Mouse (Mus musculus): ENCODE data around the gene Card19.

Gene Card19

DNA sequence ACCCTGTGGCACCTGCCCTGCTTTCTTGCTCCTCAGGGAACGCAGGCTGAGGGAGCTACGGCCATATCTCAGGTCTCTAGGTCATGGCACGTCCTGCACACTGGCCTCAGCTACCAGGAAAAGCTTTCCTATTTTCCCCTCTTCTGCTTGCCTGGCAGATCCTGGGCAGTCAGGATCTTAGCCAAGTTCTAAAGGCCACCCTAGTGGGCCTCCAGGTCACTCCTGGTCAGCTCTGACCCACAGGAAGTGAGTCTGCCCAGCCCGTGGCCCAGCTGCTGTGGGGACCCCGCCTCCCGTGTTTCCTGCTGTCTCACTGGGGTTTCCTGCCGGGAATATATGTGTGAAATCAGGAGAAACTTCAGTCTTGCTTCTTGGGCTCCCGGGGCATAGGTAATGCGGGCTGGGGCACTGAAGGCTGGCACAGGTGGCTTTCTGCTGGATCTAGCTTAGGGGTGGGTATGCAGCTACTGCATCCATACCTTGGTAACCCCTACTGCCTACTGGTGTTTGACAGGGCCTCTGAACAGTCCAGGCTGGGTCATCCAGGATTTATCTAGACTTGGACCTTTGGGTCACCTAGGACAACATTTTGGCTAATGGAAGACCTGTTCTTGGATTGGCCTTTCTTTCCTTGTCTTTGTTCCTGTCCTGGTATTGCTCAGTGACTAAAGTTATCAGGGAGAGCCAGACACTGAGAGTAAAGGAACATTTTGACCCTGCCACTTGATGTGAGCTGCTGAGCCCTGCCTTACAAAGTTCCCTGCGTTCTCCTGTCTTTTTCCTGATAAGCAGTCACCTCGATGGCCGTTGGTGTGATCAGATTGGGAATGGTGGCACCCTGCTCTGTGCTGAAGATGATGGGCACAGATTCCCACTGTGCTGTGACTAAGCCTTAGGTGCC, 25.6 kb downstream of the Card19 start:
- Histone ChIP-seq H3K4me1 (replicated peaks; ENCODE audit: low read depth, low read length) (peaks cover 27% of the 10 kb centered on the region), H3K36me3 (ENCODE audit: insufficient read depth, low read length) (peaks cover 12% of the 10 kb centered on the region), H3K4me3 (replicated peaks; ENCODE audit: low read length) (no peak overlapping the region), H3K9me3 (ENCODE audit: low read length) (no peaks in the 10 kb centered on the region), H3K27me3 (ENCODE audit: insufficient read depth, low read length) (peaks cover 32% of the 10 kb centered on the region)
- TF ChIP-seq NANOG (IDR thresholded peaks at IDR 0.05; ENCODE audit: borderline replicate concordance, low read length) = no peak
- TF ChIP-seq POU5F1 (IDR thresholded peaks at IDR 0.05; ENCODE audit: borderline replicate concordance, low read length) = no peak
- TF ChIP-seq CTCF (conservative IDR thresholded peaks at IDR 0.05; ENCODE audit: low read length) = no peak

DNA sequence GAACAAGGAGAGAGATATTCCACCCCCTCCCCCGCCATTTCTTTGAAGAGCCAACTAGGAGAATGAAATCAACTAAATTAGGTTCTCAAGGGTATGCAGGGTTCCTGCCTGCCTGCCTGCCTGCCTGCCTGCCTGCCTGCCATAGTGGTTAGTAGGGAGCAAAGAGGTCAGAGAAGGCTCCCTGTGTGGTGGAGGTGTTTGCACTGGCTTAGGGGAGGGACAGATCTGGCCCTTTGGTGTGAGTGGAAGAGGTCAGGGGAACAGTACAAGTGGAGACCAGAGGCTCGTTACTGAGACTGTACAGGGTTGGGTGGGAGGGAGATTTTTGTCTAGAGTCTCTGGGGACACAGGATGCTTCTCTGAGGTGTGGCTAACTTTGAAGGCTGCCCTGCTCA, 26.9 kb downstream of the Card19 start:
- peaks cover 38% of the 10 kb centered on the region for H3K27me3 ChIP-seq (ENCODE audit: insufficient read depth, low read length)
- H3K4me1 ChIP-seq (replicated peaks; ENCODE audit: low read depth, low read length) = peaks cover 29% of the 10 kb centered on the region
- peak overlapping the region; percentile 93 for H3K4me3 ChIP-seq (replicated peaks; ENCODE audit: low read length)
- no peak for TF ChIP-seq POU5F1 (IDR thresholded peaks at IDR 0.05; ENCODE audit: borderline replicate concordance, low read length)
- no peak for TF ChIP-seq NANOG (IDR thresholded peaks at IDR 0.05; ENCODE audit: borderline replicate concordance, low read length)
- no peak for TF ChIP-seq CTCF (conservative IDR thresholded peaks at IDR 0.05; ENCODE audit: low read length)
- H3K36me3 ChIP-seq (ENCODE audit: insufficient read depth, low read length) = 0 out of 2 replicates have a peak, but pooled peaks cover 4% of the 10 kb centered on the region
- no peaks in the 10 kb centered on the region for H3K9me3 ChIP-seq (ENCODE audit: low read length)

DNA sequence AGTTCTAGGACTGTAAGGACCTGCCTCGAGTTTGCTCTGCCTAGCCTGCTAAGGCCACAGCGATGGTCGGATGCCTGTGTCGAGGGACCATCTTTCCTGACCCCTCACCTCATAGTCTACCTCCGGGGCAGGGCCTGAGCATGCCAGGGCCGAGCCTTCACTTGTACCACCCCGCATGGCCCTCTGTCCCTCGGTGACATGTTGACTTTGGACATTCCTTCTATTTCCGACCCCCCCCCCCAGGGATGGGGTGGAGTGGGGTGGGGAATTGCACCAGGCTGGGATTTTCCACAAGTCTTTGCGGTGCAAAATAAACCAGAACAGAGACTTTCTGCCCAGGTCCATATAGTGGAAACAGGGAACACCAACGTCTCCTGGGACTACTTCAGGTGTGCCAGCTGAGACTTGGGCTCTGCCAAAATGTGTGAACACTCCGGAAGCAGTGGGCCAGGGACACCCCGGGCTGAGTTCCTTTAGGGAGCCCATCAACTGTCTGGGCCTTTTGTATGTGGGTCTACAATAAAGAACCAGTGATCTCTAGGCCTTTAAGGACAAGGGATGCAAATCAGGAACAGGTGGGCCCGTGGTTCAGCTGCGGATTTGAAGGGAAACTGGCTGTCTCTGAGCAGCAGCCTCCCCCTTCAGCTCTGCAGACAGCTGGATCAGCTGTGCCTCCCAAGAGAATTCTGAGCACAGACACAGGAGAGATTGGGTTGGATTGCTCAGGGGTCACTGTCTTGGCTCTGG, 27.4 kb downstream of the Card19 start:
- Histone ChIP-seq H3K27me3 (ENCODE audit: insufficient read depth, low read length) (peaks cover 40% of the 10 kb centered on the region), H3K36me3 (ENCODE audit: insufficient read depth, low read length) (no peaks in the 10 kb centered on the region), H3K4me3 (replicated peaks; ENCODE audit: low read length) (peak overlapping the region; percentile 93), H3K9me3 (ENCODE audit: low read length) (no peaks in the 10 kb centered on the region), H3K4me1 (replicated peaks; ENCODE audit: low read depth, low read length) (peaks cover 34% of the 10 kb centered on the region)
- no peak for TF ChIP-seq CTCF (conservative IDR thresholded peaks at IDR 0.05; ENCODE audit: low read length)
- no peak for TF ChIP-seq NANOG (IDR thresholded peaks at IDR 0.05; ENCODE audit: borderline replicate concordance, low read length)
- no peak for TF ChIP-seq POU5F1 (IDR thresholded peaks at IDR 0.05; ENCODE audit: borderline replicate concordance, low read length)

DNA sequence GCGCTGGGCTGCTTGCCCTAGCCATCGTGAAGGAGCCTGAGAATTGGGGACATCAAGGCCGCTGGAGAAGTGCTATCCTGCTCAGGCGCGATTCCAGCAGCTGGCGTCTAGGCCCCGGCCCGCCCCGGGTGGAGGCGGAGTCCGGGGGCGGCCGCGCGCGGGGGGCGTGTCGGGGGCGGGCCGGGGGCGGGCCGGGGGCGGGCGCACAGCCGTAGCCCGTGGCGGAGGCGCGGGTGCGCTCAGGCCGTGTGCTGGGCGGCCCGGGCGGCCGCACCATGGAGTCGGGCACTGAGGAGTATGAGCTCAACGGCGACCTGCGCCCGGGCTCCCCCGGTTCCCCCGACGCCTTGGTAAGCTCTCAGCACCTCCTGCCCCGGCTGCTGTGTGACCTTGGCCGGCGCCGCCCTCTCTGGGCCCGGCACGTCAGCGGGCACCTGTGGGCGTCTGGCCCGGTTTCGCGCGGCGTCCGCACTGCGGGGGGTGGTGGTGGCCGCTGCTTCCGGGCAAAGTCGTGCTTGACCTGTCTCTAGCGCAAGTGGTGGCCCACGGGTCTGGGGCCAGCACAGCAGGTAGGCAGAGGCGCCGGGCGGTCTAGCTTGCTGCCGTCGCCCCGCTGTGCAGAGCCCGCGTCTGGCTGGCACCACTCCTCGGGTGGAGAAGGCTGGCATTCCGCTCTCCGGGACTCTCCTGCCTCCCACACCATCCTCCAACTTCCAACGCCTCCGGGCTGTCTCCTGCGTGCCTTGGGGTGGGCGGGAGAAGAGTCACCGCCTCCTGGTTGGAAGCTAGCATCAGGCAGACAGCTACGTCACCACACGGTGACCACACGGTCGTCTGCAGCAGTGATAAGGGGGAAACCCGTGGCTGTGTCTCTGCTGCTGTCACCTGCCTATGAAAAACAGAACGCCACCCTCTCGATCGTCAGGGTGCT, 28.3 kb downstream of the Card19 start, which contains the start of gene Ninj1:
Ninj1 (plus strand) TSS at position 198 of the 931 bp plus-strand sequence.
- Histone ChIP-seq H3K27me3 (ENCODE audit: insufficient read depth, low read length) (peaks cover 46% of the 10 kb centered on the region), H3K4me3 (replicated peaks; ENCODE audit: low read length) (peak within 1 kb of the TSS; percentile 93), H3K9me3 (ENCODE audit: low read length) (no peaks in the 10 kb centered on the region), H3K36me3 (ENCODE audit: insufficient read depth, low read length) (no peaks in the 10 kb centered on the region), H3K4me1 (replicated peaks; ENCODE audit: low read depth, low read length) (peaks cover 43% of the 10 kb centered on the region)
- TF ChIP-seq NANOG (IDR thresholded peaks at IDR 0.05; ENCODE audit: borderline replicate concordance, low read length) = no peak
- TF ChIP-seq CTCF (conservative IDR thresholded peaks at IDR 0.05; ENCODE audit: low read length) = no peak
- no peak for TF ChIP-seq POU5F1 (IDR thresholded peaks at IDR 0.05; ENCODE audit: borderline replicate concordance, low read length)

DNA sequence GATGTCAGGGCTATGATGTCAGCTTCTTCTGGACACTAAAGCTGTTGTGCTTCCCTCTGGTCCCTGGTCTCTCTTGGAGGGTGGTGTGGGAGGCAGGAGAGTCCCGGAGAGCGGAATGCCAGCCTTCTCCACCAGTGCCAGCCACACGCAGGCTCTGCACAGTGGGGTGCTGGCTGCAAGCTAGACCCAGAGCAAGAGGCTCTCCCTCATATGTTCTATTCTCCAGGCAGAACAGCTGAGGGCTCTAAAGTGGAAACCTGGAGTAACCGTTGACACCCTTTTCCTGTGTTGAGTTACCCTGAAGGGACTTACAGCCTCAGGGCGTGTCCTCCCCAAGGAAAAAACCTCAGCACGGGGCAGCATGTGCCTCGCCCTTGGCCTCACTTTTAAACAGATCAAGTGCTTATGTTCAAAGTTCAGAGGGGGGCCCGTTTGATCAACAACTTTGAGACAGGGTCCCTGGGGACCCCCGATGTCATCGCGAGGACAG, 29.0 kb downstream of the Card19 start:
- TF ChIP-seq CTCF (conservative IDR thresholded peaks at IDR 0.05; ENCODE audit: low read length) = no peak
- H3K4me3 ChIP-seq (replicated peaks; ENCODE audit: low read length) = peak overlapping the region; percentile 48
- peaks cover 43% of the 10 kb centered on the region for H3K4me1 ChIP-seq (replicated peaks; ENCODE audit: low read depth, low read length)
- H3K27me3 ChIP-seq (ENCODE audit: insufficient read depth, low read length) = peaks cover 49% of the 10 kb centered on the region
- H3K36me3 ChIP-seq (ENCODE audit: insufficient read depth, low read length) = no peaks in the 10 kb centered on the region
- no peaks in the 10 kb centered on the region for H3K9me3 ChIP-seq (ENCODE audit: low read length)

DNA sequence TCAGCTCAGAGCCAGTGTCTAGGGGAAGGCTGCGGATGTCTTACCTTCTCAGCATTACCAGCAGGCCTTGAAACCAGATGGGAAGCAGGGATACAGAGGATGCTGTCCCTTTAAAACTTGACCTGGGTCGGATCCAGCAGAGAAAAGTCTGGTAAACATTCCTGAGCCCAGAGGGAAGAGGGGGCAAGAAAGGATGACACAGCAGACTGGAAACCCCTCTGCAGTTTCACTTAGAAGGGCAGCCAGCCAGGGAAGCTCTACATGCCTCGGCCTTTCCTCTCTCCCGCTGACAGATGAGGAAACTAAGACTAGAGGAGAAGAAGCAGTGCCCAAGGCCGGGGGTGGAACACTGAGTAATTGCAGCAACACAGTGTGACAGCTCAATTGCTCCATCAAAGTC, 32.2 kb downstream of the Card19 start:
- no peaks in the 10 kb centered on the region for H3K36me3 ChIP-seq (ENCODE audit: insufficient read depth, low read length)
- TF ChIP-seq CTCF (conservative IDR thresholded peaks at IDR 0.05; ENCODE audit: low read length) (no peak), POU5F1 (IDR thresholded peaks at IDR 0.05; ENCODE audit: borderline replicate concordance, low read length) (no peak), NANOG (IDR thresholded peaks at IDR 0.05; ENCODE audit: borderline replicate concordance, low read length) (no peak)
- H3K4me1 ChIP-seq (replicated peaks; ENCODE audit: low read depth, low read length) = peaks cover 59% of the 10 kb centered on the region
- no peaks in the 10 kb centered on the region for H3K9me3 ChIP-seq (ENCODE audit: low read length)
- H3K4me3 ChIP-seq (replicated peaks; ENCODE audit: low read length) = no peak overlapping the region
- H3K27me3 ChIP-seq (ENCODE audit: insufficient read depth, low read length) = peaks cover 45% of the 10 kb centered on the region

DNA sequence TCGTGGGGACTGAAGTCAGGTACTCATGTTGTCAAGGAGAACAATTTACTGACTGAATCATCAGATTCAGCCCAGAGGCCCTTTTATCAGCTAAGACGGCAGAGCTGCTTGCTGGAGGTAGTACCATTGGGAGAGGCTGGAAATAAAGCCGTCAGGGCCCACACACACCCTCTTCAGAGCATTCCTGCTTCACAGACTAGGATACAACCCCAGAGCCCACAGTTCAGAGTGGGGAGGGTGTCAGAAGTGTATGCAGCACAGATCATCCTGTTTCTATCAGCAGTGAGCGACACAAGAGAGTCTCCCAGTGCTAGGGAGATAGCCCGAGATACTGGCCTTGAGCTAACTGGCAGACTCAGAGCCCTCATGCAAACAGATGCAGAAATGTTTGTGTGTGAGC, 32.7 kb downstream of the Card19 start:
- Histone ChIP-seq H3K36me3 (ENCODE audit: insufficient read depth, low read length) (no peaks in the 10 kb centered on the region), H3K9me3 (ENCODE audit: low read length) (no peaks in the 10 kb centered on the region), H3K4me3 (replicated peaks; ENCODE audit: low read length) (no peak overlapping the region), H3K4me1 (replicated peaks; ENCODE audit: low read depth, low read length) (peaks cover 55% of the 10 kb centered on the region), H3K27me3 (ENCODE audit: insufficient read depth, low read length) (peaks cover 40% of the 10 kb centered on the region)
- no peak for TF ChIP-seq POU5F1 (IDR thresholded peaks at IDR 0.05; ENCODE audit: borderline replicate concordance, low read length)
- TF ChIP-seq NANOG (IDR thresholded peaks at IDR 0.05; ENCODE audit: borderline replicate concordance, low read length) = no peak
- TF ChIP-seq CTCF (conservative IDR thresholded peaks at IDR 0.05; ENCODE audit: low read length) = no peak
